Mouse (Mus musculus) cerebellum, adult 11 months (tissue): ENCODE measurements around the gene Eno1.
A peak's percentile ranks its signal among the peaks of the same experiment; 100 is the strongest.

Experiments used
- DNase-seq: peaks from one replicate; pipeline ENCODE4 v3.0.0; 2022

Gene Eno1

DNA sequence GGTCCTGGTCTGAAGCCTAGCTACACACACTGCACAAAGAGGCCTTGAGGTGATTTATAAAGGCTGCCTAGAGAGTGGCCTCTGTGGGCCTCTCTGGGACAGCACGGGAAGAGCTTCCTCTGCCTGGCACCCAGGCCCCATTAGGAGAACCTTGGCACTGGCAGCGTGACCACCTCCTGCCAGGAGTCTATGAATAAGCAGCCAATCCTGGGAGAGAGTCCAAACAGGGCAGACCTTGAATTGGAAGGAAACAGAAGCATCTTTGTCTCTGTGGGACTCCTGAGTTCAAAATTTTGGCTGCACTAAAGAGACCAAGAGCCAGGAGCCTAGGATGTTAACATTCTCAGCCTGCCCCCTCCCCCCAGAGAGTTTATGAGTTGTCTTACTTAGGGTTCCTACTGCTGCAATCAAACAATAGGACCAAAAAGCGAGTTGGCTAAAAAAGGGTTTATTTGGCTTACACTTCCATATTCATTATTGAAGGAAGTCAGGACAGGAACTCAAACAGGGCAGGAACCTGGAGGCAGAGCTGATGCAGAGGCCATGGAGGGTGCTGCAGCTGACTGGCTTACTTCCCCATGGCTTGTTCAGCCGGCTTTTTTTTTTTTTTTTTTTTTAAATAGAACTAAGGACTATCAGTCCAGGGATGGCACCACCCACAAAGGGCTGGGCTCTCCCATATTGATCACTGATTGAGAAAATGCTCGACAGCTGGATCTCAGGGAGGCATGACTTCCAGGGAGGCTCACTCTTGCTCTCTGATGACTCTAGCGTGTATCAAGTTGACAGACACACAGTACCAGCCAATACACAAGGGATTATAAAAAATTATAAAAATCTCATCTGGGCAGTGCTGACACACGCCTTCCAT is 9.5 kb upstream of the Eno1 start:
- peak; percentile 89 for DNase-seq

DNA sequence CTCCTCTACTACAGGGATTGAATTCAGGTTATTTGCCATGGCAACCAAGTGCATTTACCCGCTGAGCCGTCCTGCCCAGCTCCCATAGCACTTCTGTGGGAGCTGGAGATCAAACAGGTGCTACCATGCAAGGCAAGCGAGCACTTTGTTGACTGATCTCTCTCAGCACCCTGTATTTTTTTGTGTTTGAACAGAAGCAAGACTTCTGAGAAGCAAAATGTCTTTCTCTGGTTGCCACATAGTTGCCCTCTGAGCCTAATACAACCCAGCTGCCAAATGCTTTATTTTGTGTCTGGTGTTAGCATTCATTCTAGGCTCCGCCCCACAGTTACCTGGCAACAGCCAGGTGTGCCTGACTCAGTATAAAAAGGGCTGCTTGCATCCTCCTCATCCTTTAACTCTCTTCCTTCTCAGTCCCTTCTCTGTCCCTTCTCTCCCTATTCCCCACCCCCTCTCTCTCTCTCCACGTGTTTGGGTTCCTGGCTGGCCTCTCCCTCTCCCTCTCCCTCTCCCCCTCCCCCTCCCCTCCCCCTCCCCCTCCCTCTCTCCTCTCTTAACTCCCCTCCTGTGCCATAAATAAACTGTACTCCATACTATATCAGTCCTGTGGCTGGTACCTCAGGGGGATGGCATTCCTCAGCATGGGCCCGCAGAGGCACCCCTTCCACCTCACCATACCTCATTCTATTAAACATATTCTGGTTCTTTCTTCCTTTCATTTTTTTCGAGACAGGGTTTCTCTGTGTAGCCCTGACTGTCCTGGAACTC is 7.8 kb upstream of the Eno1 start:
- no peak for DNase-seq

DNA sequence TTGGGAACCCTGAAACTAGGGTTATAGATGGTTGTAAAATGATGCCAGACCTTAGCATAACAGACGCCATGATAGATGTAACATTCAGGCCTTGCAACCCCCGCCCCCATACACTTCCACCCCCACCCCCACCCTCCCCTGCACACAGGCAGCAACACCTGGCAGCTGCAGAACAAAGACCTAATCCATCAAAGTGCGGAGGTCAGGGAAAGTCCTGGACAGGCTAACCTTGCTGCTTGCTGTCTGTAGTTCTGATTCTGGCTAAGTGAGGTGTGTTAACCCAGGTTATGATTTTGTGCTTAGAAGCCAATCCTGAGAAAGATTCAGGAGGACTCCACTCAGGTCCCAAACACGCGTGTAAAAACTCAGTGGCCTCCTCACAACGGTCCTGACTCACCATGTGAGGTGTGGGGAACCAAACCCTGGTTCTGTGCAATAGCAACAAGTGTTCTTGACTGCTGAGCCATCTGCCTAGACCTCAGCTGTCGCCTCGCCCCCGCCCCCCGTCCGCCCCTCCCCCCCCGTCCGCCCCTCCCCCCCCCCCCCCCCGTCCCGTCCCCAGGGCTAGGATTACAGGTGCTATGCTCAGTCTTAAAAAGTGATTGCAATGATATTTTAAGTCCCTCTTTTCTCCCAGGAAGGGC is 6.7 kb upstream of the Eno1 start:
- no peak for DNase-seq

DNA sequence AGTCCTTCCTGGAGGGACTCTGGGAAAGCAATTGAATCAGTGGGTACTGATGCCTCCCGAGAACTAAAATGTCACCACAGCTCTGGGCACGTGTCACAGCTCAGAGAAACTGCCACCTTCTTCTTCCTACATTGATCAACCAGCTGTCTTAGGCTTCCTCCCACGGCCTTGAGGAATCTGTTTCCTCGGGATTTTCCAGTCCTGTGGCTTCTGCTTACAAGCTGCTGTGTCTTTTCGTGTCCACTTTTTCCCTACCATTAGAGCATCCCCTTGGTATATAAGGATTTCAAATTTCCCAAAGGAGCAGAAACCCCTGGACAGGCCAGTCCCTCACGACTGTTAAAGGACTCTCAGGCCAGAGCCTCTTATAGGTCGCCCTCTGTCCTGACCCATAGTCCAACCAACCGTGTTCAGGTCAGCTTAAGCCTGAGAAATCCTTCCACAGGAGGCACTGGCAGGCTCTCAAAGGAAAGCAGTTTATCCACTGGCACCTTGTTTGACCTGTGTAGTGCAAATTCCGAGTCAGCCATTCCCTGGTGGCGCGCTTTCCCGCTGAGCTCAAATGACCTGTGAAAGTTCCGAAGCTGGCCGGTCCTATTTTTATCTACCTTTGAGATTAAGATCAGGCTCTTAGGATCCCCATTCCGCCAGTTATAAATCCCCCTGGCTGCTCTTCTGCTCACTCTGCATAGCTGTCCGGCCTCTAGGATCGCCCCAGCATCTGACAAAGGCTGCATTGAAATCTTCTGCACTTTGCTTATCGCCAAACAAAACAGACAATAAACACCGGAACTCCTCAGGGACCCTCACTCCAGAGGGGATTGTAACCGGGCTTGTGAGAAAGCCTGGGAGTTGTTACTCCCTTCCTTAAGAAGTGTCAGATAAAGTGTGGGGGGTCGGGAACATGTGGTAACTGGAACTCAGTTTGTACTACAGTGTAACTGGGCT is 5.8 kb upstream of the Eno1 start:
- DNase-seq = no peak

DNA sequence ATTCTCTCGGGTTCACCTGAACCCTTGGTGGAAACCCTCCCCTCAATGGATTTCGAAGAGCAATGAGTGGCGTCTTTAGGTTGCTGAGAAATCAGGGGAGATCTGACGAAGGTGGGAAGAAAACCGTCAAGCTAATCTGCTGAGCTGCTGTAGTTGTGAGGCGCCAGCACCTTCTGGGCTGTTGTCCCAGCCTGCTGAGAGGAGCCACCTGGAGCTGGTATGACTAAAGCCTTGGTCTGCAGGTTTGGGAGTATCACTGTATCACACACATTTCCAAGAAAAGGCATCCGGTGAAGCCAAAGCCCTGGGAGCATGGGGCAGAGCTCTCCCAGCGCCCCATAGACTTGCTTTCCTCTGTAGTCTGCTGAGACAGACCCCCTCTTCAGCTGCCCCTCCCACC is 4.7 kb upstream of the Eno1 start:
- DNase-seq = peak; percentile 61

DNA sequence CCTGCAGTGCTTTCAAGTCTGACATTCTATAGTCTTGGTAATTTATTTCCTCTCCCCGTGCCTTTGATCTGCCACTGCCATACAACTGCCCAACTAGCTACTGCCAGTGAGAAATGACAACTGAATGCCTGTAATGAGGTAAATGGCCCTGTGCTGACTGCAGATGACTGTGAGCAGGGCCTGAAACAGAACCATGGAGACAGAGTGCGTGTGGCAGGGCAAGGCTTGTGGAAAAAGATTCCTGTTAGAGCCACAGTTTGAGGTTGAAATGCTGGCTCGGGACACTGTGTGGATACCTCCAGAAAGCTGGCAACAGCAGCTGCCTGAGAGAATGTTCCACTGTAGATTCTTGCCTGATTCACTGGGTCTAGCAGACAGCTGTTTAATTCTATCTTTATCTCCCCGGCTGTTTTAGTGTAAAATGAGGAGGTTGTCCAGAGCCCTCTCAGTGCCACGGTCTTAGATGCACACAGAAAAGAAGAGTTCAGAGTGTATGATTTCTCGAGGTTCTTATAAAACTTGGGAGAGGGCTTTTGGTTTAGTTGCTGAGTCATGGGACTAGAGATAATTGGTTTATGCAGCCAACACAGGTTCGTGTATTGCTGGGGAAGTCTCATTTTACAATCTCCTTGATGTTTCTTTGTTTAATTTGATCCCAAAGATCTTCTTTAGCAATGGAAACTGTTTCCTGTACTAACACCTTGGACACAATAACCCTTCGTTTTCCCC is 1.8 kb upstream of the Eno1 start:
- DNase-seq = no peak

DNA sequence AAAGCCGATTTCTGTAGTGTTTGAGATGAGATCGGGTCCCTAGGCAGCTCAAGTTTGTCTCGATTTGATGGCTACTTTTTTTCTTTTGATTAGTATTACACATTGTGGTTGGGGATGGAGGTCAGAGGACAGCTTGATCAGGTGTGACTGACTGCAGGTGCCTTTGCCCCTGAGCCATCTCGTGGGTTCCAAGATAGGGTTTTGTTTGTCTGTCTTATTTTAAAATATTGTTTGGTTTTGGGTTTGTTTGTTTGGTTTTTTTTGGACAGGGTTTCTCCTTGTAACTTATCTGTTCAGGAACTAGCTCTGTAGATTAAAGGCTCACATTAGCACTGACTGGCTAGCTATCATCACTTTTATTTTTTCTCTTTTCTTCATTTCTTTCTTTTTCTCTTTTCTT is 936 bp upstream of the Eno1 start:
- no peak for DNase-seq

DNA sequence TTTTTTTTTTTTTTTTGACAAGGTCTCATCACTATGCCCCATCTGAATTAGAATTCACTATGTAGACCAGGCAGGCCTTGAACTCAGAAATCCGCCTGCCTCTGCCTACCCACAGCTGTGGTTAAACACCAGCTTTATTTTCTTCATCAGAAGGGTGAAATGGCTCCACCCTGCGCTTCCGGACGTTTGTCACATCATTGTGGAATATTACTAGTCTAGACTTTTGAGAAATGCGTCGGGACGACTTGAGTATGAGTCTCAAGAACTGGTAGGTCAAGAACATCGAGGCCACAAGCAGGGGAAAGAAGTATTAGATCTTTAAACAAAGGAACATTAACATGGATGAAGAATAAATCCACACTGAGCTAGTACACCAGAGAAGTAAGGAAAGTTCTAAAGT is 490 bp upstream of the Eno1 start:
- no peak for DNase-seq

DNA sequence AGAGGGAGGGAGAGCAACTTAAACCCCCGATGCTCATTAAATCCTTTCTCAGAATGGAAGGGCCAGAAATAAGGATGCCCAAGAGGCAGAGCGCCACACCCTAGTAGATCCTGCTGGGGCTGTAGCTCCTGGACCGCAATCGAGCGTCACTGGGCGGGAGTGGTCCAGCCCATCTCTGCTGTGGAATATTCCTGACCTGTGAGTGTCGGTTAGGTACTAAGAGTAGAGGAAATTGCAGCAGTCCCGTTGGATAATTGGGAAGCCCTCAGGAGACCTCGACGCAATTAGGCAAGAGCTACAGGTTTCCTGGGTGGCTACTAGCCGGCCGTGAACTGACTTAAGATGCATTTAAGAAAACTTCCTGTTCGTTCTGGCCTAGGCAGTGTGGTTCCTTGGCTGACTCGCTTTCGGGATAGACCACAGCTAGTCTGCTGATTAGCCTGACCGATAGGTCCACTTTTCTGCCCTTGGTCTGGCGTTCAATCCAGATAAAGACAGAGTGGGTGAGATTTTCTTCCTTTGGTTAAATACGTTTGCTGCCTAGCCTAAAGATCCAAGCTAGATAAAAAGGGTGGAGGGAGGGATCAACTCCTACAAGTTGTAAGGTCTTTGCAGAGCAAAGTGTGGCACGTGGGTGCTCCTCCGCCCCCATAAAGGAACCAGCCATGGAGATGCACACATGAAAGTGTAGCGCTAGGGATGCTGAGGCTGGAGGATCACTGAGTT is 1.3 kb downstream of the Eno1 start:
- no peak for DNase-seq

DNA sequence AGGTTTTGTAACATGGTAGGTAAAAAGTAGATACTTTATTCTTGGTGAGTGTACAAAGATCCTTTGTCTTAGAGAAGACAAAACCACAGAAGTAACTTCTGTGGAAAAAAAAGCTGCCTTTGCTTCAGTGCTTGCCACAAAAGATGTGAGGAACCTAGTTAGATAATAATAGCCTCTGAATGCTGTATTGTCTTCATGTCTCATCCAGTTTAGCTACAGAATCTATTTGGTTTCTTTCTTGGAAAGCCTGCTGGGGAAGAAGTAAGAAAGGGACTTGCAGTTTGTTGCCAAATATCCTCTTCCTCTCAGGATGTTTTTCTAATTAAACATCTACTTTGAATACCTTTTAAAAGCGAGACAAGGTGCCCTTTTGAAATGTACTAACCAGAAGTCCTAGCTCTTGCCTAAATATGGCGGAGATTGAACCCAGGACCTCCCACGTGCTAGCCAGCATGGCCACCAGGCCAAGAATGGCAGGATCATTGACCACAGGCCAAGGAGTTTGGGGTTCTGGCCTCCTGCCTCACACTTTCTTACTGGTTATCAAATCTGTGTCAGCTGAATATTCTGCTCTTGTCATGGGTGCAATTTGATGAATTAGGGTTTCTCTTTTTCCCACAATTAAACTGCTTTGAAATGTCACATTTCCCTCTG is 2.0 kb downstream of the Eno1 start:
- no peak for DNase-seq

DNA sequence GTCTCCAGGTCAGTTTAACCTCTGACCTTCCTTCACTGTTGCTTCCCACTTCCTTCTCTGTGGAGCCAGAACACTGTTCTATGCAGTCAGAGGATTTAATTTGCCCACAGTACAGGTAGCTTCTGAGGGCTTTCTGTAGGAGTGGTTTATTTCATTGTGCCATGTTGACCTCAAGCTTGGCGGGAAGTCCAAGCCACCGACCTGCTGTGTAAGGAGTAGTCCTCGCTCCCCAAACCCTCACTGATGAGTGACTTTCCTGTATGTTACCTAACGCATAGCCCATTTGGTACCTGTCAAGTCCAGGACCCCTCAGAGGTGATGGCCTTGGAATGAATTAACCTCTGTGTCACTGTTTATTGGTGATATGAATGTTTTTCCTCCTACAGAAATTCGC is 2.6 kb downstream of the Eno1 start:
- no peak for DNase-seq

DNA sequence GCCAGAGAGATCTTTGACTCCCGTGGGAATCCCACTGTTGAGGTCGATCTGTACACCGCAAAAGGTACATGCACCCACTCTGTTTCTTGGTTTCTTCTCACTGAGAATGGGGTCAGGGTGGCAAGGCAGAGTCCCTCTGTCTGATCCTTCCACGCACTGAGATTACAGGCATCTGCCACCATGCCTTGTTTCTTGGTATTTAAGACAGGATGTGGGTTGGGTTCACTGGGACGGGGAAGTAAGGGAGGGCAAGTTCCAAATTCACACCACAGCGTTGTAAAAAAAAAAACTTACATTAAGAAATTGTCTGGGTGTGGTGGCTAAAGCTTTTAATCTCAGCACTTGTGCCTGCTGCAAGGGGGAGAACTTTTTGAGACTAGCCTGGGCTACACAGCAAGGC is 3.0 kb downstream of the Eno1 start:
- DNase-seq = no peak

DNA sequence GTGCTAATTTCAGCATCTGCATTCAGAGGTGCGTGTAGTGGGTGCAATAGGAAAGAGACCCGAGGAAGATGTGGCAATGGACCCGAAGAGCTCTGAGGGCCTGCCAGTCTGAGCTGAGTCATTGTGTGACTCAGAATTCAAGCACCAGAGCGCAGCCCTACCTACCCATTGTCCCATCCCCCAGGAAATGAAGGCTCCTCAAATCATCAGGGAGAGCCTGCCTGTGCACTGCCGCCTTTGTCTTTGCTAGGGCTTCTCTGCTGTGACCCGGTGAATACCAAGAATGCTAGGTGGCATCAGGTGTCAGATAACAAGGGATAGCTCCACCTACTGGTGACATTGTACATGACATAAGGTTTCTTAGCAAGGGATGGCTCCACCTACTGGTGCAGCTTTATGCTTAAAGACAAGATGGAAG is 3.4 kb downstream of the Eno1 start:
- DNase-seq = peak; percentile 79

DNA sequence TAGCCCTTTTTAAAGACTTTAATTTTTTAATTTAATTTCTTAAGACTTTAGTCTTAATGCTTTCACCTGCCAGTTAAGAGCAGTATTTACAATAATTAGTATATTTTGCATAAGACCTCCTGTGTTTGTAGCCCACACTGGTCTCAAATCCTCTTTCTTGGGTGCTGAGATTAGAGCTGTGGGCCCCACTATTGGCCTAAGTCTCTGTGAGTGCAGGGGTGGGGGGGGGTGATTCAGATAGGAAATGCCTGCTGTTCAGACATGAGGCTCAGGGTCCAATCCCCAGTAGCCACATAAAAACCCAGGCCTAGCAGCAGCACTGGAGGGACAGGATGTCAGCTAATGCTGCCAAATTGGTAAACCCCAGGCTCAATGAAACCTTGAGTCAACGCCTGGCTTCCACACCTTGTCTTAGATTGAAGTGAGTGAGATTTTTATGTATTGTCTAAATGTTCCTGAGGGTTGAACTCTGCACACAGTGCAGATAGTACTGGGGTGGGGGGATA is 3.9 kb downstream of the Eno1 start:
- DNase-seq = no peak

DNA sequence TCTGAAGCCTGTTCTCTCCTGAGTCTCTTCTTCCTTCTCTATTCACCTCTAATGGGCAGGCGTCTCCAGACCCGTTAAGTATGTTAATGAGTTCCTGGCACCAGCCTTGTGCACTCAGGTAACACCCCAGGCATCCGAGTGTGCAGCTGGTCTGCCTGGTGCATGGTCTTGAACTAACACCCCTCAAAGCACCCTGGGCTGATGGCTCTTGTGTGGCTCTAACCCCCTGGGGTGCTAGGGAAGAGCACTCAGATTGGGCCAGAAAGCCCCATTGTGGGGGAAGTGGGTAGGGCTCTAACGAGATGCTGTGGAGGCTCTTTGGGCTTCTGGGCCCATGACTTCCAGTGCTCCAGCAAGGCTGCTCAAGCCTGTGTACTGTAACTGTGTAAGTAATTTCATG is 5.2 kb downstream of the Eno1 start:
- DNase-seq = no peak

DNA sequence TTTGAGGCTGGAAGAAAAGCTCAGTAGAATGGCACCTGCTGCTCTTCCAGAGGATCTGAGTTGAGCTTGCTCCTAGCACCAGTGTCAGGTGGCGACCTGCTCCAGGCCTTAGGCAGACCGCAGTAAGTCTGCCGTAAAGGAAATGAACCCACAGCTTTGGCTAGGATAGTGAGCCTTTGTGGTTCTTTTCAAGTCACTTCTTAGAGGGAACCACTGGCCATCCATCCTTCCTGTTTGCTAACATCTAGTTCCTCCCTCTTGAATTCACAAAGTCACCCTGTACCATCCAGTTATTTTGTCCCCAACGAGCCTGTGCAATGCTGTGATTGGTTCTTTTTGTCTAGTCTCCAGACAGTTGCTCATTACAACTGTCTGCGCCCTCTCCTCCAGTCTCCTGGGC is 6.2 kb downstream of the Eno1 start:
- no peak for DNase-seq

DNA sequence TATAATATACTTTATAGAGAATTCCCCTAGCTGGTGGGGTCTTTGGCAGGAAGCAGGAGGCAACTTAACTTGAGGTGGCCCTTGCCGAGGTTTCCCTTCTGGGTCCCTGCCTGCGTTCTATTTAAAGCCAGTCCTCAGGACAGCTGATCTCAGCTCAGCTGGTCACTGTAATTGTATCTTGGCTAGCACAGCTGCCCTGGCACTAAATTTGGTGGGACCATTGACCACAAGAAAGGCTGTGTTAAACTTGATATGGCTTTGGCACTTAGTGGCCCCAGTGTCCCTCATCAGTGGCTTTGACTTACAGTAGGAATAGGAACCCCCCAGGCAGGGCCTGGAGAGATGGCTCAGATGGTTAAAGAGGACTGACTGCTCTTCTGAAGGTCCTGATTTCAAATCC is 9.4 kb downstream of the Eno1 start:
- DNase-seq = no peak

DNA sequence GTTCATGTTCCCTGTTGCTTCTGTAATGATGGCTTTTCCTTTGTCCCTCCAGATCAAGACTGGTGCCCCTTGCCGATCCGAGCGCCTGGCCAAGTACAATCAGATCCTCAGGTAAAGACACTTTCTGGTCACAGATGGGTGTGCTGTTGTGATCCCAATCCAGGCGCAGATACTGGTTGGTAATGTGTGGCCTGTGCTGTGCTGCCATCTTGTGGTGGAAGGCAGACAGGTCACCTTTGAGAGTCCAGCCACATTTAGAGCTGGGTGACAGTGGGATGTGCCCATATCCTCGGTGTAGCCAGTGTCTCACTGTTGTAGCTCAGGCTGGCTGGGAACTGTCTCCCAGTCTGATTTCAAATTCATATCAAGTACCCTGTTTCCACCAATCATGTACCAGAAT is 11.5 kb downstream of the Eno1 start:
- peak; percentile 72 for DNase-seq

DNA sequence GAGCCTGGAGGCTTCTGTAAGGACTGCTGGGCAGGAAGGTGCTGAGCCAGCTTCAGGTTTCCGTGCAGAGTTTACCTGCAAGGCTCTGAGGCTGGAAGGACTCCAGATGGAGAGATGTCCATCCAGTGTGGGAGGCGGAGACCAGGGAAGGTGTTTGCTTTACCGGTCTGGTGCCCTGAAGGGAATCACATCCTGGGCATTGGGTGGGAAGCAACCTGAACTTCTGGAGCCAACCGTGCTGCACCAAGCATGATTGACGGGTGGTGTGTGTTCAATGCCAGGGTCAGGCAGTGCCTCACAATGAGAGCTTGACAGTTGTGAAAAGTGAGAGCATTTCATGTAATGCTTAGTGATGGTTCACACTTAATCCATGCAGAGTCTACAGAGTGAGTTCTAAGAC is 12.4 kb downstream of the Eno1 start:
- no peak for DNase-seq

DNA sequence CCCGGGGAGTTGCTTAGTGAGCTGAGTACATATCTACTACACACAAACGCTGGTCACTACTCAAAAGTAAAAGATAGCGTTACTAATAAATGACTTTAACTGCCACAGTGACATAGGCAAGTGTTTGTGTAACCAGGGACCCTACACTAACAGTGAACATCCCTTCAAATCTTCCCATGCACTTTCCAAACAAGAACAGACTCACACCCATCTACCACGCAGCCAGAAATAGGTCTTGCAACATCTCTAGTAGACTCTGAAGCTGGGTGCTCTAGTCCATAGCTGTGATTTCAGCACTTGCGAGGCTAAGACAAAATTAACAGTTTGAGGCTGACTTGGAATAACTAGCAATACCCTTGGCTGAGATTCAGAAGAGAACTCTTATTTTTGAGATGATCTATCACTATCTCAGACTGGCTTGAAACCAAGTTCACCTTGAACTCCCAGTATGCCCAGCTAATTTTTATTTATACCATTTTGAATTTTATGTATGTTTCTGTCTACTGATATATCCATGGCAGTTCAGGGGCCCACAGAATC is 13.3 kb downstream of the Eno1 start:
- DNase-seq = no peak
